Mouse (Mus musculus): ENCODE results near the gene Zfp184.

The Zfp184 gene

GRCm38 (mm10) chr13:21920681-21921233 lies 24.1 kb upstream of the Zfp184 start:
- DNase-seq (ENCODE audit: low spot score in 2 of 2), result no peak

DNA sequence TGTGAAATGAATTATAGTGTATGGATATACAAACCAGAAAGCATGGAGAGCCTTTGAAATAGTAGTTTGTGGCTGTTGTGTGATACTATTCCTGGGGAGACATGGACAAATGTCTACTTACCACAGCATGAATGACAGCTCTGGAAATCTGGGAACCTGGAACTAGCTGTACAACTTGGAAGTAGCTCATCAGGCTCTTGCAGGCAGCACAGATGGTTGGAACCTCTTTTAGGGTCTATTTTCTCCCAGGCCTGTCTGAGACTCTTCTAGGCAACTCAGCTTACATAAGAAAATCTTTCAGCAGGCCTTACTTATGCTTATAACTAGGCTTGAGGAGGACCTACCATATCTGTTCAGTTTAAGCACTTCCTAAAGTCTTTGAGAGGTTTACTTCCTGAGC lies 21.5 kb upstream of the Zfp184 start:
- no peak for DNase-seq (ENCODE audit: low spot score in 2 of 2)

DNA sequence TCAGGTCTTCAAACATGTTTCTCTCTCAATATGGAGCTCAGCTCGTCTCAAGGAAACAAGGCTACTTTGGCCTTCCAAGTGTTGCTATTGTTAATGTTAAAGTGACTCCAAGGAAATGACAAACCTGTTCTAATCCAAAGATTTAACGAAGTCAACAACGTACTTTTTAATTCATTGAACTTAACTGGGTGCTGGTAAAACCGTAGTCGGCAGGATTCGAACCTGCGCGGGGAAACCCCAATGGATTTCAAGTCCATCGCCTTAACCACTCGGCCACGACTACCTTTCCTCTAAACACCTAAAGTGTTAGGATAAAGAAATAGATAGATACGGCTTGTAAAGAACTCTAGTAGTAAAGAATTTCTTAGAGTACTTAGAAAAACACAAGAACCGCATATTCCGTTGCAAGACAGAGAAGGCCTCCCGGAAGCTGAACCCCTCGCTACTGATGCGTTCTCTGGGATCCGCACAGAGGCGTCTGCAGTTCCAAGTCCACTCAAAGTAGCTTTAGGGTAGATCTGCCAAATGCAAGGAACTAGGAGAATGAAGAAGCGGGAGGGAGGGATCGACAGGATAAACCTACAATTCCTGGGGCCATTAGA lies 20.1 kb upstream of the Zfp184 start:
- peak in 1 of 2 experiments; percentile 40 for DNase-seq (ENCODE audit: low spot score in 2 of 2)

DNA sequence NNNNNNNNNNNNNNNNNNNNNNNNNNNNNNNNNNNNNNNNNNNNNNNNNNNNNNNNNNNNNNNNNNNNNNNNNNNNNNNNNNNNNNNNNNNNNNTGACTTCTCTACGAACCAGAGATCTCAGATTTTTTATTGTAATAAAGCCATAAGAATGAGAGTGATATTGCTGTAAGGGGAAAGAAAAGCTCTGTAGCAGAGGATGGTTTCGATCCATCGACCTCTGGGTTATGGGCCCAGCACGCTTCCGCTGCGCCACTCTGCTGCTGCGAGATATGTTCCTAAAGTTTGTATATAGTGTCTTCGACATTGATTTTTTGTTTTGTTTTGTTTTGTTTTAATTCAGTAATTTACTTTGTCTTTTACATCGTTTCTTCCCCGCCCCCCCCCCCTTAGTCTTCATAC lies 13.9 kb upstream of the Zfp184 start:
- no peak for DNase-seq (ENCODE audit: low spot score in 2 of 2)

- no peak for DNase-seq (ENCODE audit: low spot score in 2 of 2)
Observed at GRCm38 (mm10) chr13:21931740-21932139, 13.2 kb upstream of the Zfp184 start.

GRCm38 (mm10) chr13:21933626-21934548 lies 11.0 kb upstream of the Zfp184 start:
- no peak for DNase-seq (ENCODE audit: low spot score in 2 of 2)

DNA sequence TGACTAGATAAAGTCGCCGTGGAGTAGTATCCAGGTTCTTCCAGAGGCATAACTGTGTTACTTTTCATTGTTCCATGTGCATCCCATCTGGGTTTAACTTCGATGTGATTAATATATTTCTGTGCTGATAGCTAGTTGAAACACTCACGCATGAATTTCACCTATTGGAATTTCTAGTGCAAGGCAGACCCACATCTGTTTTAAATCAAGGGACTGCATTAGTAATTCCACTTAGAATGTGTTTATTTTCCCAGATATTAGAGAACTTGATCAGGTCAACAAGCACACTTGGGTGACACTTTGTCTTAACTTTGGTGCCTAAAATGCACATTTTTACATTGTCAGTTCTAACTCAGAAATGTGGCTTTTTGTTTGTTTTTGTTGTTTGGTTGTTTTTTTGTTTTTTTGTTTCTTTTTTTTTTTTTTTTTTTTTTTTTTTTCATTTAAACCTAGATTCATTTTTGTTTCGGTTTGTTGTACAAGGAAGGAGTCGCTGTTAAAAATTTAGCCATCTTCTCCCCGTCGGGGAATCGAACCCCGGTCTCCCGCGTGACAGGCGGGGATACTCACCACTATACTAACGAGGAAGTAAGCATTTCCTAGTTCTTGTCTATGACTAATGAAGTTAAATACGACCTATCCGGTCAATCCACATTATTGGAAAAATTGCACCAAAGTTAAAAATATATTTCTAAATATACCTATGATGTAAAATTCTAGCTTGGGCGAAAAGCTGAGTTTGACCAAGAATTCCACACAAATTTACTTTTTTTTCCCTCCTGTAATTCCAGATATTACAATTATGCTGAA lies 9.7 kb upstream of the Zfp184 start:
- DNase-seq (ENCODE audit: low spot score in 2 of 2), result peak; percentile 59 to 84

DNA sequence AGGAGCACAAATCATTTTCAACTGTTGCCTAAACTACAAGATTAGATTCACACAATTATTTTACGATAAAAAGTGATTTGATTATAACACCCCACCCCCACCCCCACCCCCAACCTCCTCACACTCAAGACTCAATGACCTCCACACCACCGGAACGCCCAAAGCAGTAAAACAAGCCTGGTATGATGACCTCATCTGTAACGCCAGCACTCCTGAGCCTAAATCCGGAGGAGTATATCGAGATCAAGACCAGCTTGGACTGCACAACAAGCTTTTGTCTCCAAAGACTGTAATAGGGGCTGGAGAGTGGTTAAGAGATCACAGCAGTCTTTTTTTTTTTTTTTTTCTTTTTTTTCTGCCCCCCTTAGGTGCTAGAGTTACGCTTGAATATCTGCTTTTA lies 9.1 kb upstream of the Zfp184 start:
- no peak for DNase-seq (ENCODE audit: low spot score in 2 of 2)

- peak; percentile 85 to 86 for DNase-seq (ENCODE audit: low spot score in 2 of 2)
Observed at GRCm38 (mm10) chr13:21936968-21937367, 7.9 kb upstream of the Zfp184 start.

- peak; percentile 81 to 87 for DNase-seq (ENCODE audit: low spot score in 2 of 2)
Observed at GRCm38 (mm10) chr13:21940213-21940612, 4.7 kb upstream of the Zfp184 start.

DNA sequence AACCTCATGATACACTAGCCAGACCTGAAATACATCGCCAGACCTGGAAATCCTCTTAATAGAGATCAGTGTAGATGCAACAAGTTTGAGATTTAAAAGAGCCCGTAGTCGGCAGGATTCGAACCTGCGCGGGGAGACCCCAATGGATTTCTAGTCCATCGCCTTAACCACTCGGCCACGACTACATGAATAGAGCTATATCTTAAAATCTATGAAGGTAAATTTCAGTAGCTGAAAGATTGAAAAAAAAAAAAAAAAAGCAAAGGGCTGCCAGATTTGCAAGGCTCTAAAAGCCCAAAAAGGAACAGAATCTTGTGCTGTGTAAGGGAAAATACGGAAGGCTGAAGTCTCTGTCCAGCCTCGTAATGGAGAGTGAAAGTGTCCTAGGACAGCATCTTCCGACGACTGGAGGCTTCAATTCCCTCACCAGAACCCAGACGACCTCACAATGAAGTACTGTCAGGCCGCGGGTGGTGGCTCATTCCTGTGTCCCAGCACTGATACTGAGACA lies 4.0 kb upstream of the Zfp184 start:
- DNase-seq (ENCODE audit: low spot score in 2 of 2), result peak; percentile 64 to 80

DNA sequence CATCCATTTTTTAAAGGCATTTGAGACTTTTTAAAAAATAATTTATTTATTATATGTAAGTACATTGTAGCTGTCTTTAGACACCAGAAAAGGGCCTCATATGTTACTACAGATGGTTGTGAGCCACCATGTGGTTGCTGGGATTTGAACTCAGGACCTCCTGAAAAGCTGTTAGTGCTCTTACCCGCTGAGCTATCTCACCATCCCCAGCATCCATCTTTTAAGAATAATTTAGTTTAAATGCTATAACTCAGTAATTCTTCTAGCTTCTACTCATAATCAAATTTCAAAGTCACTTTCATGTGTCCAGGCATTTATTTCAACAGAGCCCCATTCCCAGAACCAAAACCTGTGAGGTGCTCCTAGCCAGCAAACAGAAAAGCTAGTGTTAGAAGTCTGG lies 1.2 kb upstream of the Zfp184 start:
- DNase-seq (ENCODE audit: low spot score in 2 of 2), result no peak

DNA sequence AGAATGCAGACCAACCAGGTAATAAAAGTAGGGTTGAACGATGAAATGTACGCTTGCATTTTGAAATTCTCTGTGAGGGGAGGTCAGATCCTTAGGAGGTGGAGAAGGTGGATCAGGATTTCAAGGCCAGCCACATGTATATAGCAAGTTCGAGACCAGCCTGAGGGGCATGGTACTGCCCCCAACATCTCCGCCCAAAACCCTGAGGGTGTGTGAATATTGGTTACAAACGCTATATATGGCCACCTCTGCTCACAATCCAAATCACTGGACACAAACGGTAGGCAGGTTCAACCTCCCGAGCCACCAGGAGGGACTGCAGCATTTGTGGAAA lies 335 bp upstream of the Zfp184 start:
- DNase-seq (ENCODE audit: low spot score in 2 of 2), result no peak

DNA sequence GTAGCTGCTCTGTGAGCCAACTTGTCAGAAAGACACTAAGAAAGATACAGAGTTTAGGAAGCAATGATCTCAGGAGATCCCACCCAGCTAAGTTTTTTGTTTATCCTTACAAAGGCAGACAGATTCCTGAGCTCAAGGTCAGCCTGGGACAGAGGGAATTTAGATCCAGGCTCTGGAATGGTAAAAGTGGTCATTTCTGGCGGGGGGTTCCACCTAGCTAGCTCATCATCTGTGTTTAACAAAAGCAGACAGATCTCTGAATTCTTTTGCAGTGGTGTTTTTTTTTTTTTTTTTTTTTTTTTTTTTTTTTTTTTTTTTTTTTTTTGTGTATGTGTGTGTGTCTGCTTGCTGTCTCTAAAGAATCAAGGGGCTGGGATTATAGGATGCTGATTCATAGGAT lies 24.4 kb downstream of the Zfp184 start:
- DNase-seq (ENCODE audit: low spot score in 2 of 2), result no peak

DNA sequence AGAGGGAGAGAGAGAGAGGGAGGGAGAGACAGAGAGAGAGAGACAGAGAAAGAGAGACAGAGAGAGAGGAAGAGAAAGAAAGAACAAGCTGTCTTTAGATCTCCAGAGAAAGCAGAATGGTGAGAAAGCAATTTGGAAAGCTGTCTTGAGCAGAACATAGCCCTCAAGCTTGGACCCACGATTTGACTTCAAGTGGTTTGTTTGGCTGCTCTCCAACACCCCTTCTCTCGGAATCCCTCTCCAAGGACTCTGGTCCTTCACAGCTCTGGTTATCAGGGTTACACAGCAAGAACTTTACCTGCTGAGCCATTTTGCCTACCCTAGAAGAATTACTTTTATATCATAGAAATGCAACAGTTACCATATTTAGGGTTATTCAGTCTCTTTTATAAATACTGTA lies 24.9 kb downstream of the Zfp184 start:
- DNase-seq (ENCODE audit: low spot score in 2 of 2), result no peak

- no peak for DNase-seq (ENCODE audit: low spot score in 2 of 2)
Observed at GRCm38 (mm10) chr13:21971641-21972040, 26.7 kb downstream of the Zfp184 start.

- DNase-seq (ENCODE audit: low spot score in 2 of 2), result peak; percentile 86 to 95
Observed at GRCm38 (mm10) chr13:21974221-21974725, 29.4 kb downstream of the Zfp184 start.

DNA sequence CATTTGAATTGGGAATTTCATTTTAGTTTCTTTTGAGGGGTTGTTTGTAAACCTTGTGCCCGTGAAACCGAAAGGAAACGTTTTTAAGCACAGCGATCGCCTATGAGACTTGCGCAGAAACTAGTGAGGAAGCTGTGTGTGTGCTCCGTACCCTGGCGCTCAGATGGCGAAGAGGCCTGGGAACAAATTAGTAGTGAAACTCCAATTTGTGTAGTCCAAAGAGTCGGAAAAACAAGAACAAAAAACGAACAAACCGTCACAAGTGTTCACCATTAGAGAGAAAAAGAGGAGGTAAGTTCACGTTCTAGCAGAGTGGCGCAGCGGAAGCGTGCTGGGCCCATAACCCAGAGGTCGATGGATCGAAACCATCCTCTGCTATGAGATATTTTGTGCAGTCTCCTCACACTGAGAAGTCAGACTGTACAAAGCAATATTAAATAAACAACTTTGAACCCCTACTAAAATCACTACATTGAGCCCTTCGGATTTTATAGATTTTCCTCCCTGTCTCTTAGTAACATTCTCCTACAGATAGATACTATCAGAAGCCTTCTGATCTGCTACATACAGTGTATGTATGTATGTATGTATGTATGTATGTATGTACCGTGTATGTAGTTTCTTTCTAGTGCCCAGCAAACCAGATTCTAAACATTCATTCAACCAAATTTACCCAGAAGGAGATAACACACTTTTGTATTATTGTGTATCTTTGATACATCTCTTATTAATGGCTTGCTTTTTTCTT lies 30.0 kb downstream of the Zfp184 start:
- DNase-seq (ENCODE audit: low spot score in 2 of 2), result peak; percentile 70 to 78

DNA sequence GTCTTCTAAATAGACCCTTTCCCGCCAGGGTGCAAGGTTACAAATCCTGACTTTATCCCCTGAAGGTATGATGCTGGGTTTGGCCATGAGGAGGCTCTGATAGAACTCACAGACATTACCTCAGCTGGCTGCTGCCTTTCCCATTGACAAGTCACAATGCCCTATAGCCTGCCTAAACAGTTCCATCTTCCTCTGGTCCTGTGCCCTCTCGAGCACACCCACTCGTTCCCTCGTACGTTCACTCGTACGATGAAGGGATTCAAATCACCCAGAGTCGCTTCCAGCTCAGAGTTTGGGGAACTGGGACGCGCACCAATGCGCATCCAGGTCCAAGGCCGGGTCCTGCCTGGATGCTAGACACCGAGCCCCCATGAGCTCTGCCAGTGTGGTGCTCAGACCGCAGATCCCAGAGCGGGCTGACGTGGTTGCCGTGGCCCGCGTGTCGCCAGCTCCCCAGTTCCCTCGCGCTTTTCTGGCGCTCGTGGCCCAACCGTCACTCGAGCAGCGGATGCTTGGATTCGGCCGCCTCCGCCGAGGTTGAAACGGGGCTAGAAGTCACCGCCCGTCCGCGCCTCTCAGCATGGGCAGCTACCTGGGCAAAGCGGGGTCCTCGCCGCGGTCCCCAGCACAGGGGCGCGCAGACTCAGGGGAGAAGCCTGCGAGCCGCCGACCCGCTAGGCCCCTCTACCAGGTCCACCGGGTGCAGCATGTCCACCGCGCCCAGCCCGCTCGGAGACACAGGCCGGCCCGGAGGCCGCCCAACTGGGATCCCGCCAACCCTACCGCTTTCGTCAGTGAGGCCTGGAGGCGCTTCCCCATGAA lies 36.3 kb downstream of the Zfp184 start, which contains the start of gene Pom121l2:
TSS of gene Pom121l2 (plus strand) at position 214 of the 822 bp plus-strand sequence.
- DNase-seq (ENCODE audit: low spot score in 2 of 2), result peak in 1 of 2 experiments; percentile 36

DNA sequence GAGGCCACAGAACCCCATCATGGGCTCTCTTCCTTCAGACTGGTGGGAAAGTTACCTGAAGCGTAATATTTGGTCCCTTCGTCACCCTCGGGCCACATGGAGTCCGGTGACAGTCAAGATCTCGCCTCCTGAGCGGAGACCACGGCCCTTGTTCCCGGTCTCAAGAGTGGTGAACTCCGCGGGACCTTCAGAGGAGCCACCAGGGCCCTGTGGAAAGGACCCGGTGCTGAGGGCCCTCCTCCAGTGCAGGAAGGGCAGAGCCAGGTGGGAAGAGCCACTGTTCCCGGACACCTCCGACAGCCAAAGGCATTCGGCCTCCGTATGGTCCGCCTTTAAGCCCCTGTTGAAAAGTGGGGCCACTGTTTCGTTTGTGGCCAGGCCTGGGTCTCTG lies 36.9 kb downstream of the Zfp184 start:
- DNase-seq (ENCODE audit: low spot score in 2 of 2), result no peak
